Mouse (Mus musculus): ENCODE data around the gene Fgl2.
"Not testable (repeated sequence)": the region's sequence is repeated elsewhere in the genome, so short reads cannot be mapped to it uniquely, and the experiment has no call there.

Fgl2 gene

GRCm38 (mm10) chr5:21372493-21373179 lies at the start of gene Fgl2:
Gene Fgl2, plus strand, starts transcription at chr5:21372642.
- POLR2A ChIA-PET, result interaction anchor here in 2 of 4 experiments (1.3 to 1.5 kb wide), 2 partner anchors 9 to 11 kb away, joined by 3 read pairs; no protein-coding TSS in a partner anchor
- CTCF ChIA-PET, result no interaction called here

GRCm38 (mm10) chr5:21326494-21326893 lies 45.9 kb upstream of the Fgl2 start:
- CTCF ChIA-PET, result interaction anchor here in 2 of 4 experiments (0.6 to 1.3 kb wide), 4 partner anchors 15 to 262 kb away, joined by 3 to 4 read pairs (median 3); no protein-coding TSS in a partner anchor
- POLR2A ChIA-PET, result no interaction called here

GRCm38 (mm10) chr5:21328560-21328959 lies 43.9 kb upstream of the Fgl2 start:
- ChIA-PET POLR2A (no interaction called here), CTCF (no interaction called here)

- POLR2A ChIA-PET, result interaction anchor here in 2 of 4 experiments (0.5 to 1.3 kb wide), 9 partner anchors 10 to 1014 kb away, joined by 3 to 7 read pairs (median 3); partner anchors contain the start of gene Lrrc17 (in 1 of the 2)
- CTCF ChIA-PET, result interaction anchor here in 2 of 4 experiments (0.7 to 1.1 kb wide), 2 partner anchors 257 to 374 kb away, joined by 3 to 5 read pairs; no protein-coding TSS in a partner anchor
Observed at GRCm38 (mm10) chr5:21329672-21330665, 42.5 kb upstream of the Fgl2 start.

- CTCF ChIA-PET, result interaction anchor here in 1 of 4 experiments (0.5 kb wide), 1 partner anchor 1894 kb away, joined by 3 read pairs; no protein-coding TSS in a partner anchor
- POLR2A ChIA-PET, result interaction anchor here in 1 of 4 experiments (1.0 kb wide), 1 partner anchor 94 kb away, joined by 4 read pairs; no protein-coding TSS in a partner anchor
Observed at GRCm38 (mm10) chr5:21331656-21332055, 40.8 kb upstream of the Fgl2 start.

GRCm38 (mm10) chr5:21332119-21332518 lies 40.3 kb upstream of the Fgl2 start:
- CTCF ChIA-PET, result interaction anchor here in 1 of 4 experiments (0.5 kb wide), 1 partner anchor 1893 kb away, joined by 3 read pairs; no protein-coding TSS in a partner anchor
- POLR2A ChIA-PET, result interaction anchor here in 1 of 4 experiments (1.0 kb wide), 1 partner anchor 94 kb away, joined by 4 read pairs; no protein-coding TSS in a partner anchor

GRCm38 (mm10) chr5:21342265-21342664 lies 30.2 kb upstream of the Fgl2 start:
- POLR2A ChIA-PET, result not testable (repeated sequence)

GRCm38 (mm10) chr5:21348366-21348765 lies 24.1 kb upstream of the Fgl2 start:
- POLR2A ChIA-PET, result no interaction called here

More at GRCm38 (mm10) chr5:21342265-21342664, 30.2 kb upstream of the Fgl2 start:
- CTCF ChIA-PET, result not testable (repeated sequence)

GRCm38 (mm10) chr5:21351678-21352077 lies 20.8 kb upstream of the Fgl2 start:
- POLR2A ChIA-PET, result no interaction called here

More at GRCm38 (mm10) chr5:21348366-21348765, 24.1 kb upstream of the Fgl2 start:
- CTCF ChIA-PET, result no interaction called here

GRCm38 (mm10) chr5:21358648-21359047 lies 13.8 kb upstream of the Fgl2 start:
- POLR2A ChIA-PET, result no interaction called here
- CTCF ChIA-PET, result interaction anchor here in 1 of 4 experiments (0.7 kb wide), 1 partner anchor 106 kb away, joined by 7 read pairs; no protein-coding TSS in a partner anchor

More at GRCm38 (mm10) chr5:21351678-21352077, 20.8 kb upstream of the Fgl2 start:
- CTCF ChIA-PET, result interaction anchor here in 1 of 4 experiments (0.5 kb wide), 1 partner anchor 1292 kb away, joined by 3 read pairs; no protein-coding TSS in a partner anchor

GRCm38 (mm10) chr5:21363343-21363742 lies 9.1 kb upstream of the Fgl2 start:
- POLR2A ChIA-PET, result interaction anchor here in 1 of 4 experiments (0.7 to 1.3 kb wide), 2 partner anchors 9 to 72 kb away, joined by 3 read pairs; partner anchors contain the start of gene Fgl2
- CTCF ChIA-PET, result no interaction called here

- CTCF ChIA-PET, result interaction anchor here in 1 of 4 experiments (0.7 kb wide), 1 partner anchor 121 kb away, joined by 3 read pairs; no protein-coding TSS in a partner anchor
- POLR2A ChIA-PET, result no interaction called here
Observed at GRCm38 (mm10) chr5:21366338-21367053, 5.9 kb upstream of the Fgl2 start.

GRCm38 (mm10) chr5:21367514-21367913 lies 4.9 kb upstream of the Fgl2 start:
- CTCF ChIA-PET, result interaction anchor here in 1 of 4 experiments (0.6 kb wide), 1 partner anchor 306 kb away, joined by 5 read pairs; no protein-coding TSS in a partner anchor
- POLR2A ChIA-PET, result no interaction called here

- POLR2A ChIA-PET, result interaction anchor here in 1 of 4 experiments (0.5 kb wide), 1 partner anchor 179 kb away, joined by 3 read pairs; no protein-coding TSS in a partner anchor
- CTCF ChIA-PET, result no interaction called here
Observed at GRCm38 (mm10) chr5:21370218-21370947, 2.1 kb upstream of the Fgl2 start.

GRCm38 (mm10) chr5:21371920-21372319 lies 522 bp upstream of the Fgl2 start:
- ChIA-PET POLR2A (interaction anchor here in 2 of 4 experiments (1.3 to 1.5 kb wide), 2 partner anchors 9 to 12 kb away, joined by 3 read pairs; no protein-coding TSS in a partner anchor), CTCF (no interaction called here)

- ChIA-PET POLR2A (interaction anchor here in 1 of 4 experiments (1.5 kb wide), 1 partner anchor 11 kb away, joined by 3 read pairs; no protein-coding TSS in a partner anchor), CTCF (no interaction called here)
Observed at GRCm38 (mm10) chr5:21373180-21373518, 707 bp downstream of the Fgl2 start.

GRCm38 (mm10) chr5:21376935-21377334 lies 4.5 kb downstream of the Fgl2 start:
- POLR2A ChIA-PET, result interaction anchor here in 1 of 4 experiments (0.6 kb wide), 2 partner anchors 171 to 1055 kb away, joined by 4 read pairs; no protein-coding TSS in a partner anchor
- CTCF ChIA-PET, result no interaction called here

GRCm38 (mm10) chr5:21378397-21378796 lies 6.0 kb downstream of the Fgl2 start:
- ChIA-PET POLR2A (no interaction called here), CTCF (no interaction called here)

Measured in embryonic stem cell, embryonic (primary cell).